Mouse (Mus musculus) cortical plate, adult 2 months (tissue): ENCODE measurements around the gene Klhdc4.

Experiments used
- CTCF ChIP-seq: fragments of 200-500 bp; IDR thresholded peaks from 2 replicates; pipeline ENCODE4 v1.5.1; 2011; ENCODE audit warnings: mild to moderate bottlenecking, control low read depth, low read length; ENCODE audit not compliant: insufficient read depth; ENCODE audit errors: extremely low read depth
- POLR2A ChIP-seq: fragments of 200-500 bp; IDR thresholded peaks from 2 replicates; pipeline ENCODE4 v1.6.1; 2011; ENCODE audit warnings: mild to moderate bottlenecking, low read length, control low read depth; ENCODE audit not compliant: insufficient read depth; ENCODE audit errors: extremely low read depth

DNA sequence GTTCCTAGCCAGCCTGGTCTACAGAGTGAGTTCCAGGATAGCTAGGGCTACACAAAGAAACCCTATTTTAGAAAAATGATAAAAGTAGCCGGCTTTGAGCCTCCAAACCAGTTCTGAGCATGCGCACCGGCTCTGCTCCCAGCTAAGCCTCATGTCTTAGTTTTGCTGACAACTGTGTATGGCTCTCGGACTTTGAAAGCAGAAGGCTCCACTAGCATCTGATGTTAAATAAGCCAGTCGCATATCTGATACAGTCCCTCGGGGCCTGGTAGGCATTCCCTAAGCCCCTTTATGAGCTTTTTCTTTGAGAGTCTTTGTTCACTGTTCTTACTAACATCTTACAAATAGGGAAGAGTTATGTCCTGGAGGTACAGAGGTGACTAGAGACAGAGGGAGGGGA lies 18.6 kb upstream of the Klhdc4 start:
- TF ChIP-seq CTCF (no peak), POLR2A (no peak)
